Comparison of ENCODE assay signal across 29 mouse cellular contexts in genomic region chr11:26594487-26594886, GRCm38 (mm10). TPM values are rescaled to one million over a fixed set of nuclear protein-coding genes. Genes with fewer than 3 reads are reported as not detected.
DNase-seq lines count a peak whose midpoint lies in the region; ATAC-seq and TF ChIP-seq lines count a peak whose summit lies in the region.
"Had no signal": no experiment of that assay in that cellular context is flagged by ENCODE, and none has a peak within 500 bp of the region (broad histone marks: within the 10 kb centered on the region; RNA-seq: fewer than 3 reads in every experiment).

No protein-coding gene starts in this region.

- H3K4me3 ChIP-seq in MEL (ENCODE audit: control insufficient read depth in 1 of 2, insufficient read depth in 1 of 2, low read depth in 2 of 2, low read length in 2 of 2) (peak overlapping the region in 1 of 2 experiments; percentile 19; a peak in 2 of 4 replicates), macrophage (ENCODE audit: inconsistent target) (no peak overlapping the region)
- no peak overlapping the region for H3K4me3 ChIP-seq in liver, embryonic 12.5 days

- H3K36me3 ChIP-seq in MEL (ENCODE audit: control insufficient read depth in 1 of 2, insufficient read depth in 2 of 2, low read length in 2 of 2) (peaks cover 0 to 36% of the 10 kb centered on the region in 2 experiments; a peak in 2 of 4 replicates), macrophage (ENCODE audit: inconsistent target) (peaks cover 7% of the 10 kb centered on the region; the same call in 1 of the 2 replicates)
- peaks cover 15% of the 10 kb centered on the region for H3K36me3 ChIP-seq in liver, embryonic 12.5 days
- H3K36me3 ChIP-seq: forebrain, embryonic 10.5 days; heart, embryonic 15.5 days; hindbrain, embryonic 13.5 days; limb, embryonic 10.5 days; neural tube, embryonic 12.5 days; stomach, embryonic 15.5 days had no signal

- H3K27me3 ChIP-seq in MEL (ENCODE audit: control insufficient read depth in 1 of 2, insufficient read depth in 2 of 2, low read length in 2 of 2) = no peaks in the 10 kb centered on the region
- no peaks in the 10 kb centered on the region for H3K27me3 ChIP-seq in liver, embryonic 12.5 days (replicated peaks)
- H3K27me3 ChIP-seq: heart, embryonic 15.5 days; hindbrain, embryonic 13.5 days; megakaryocyte, embryonic 14.5 days; neural tube, embryonic 12.5 days; stomach, embryonic 15.5 days had no signal

- peak overlapping the region; percentile 37 for H3K4me2 ChIP-seq in liver, embryonic 12.5 days

- ATAC-seq in liver, embryonic 12.5 days = no peak

- H3K9ac ChIP-seq in MEL (ENCODE audit: control insufficient read depth, low read depth, low read length, poor library complexity, severe bottlenecking) = peak overlapping the region; percentile 79
- no peak overlapping the region for H3K9ac ChIP-seq in liver, embryonic 12.5 days
- H3K9ac ChIP-seq: neural tube, embryonic 12.5 days had no signal

- H3K4me1 ChIP-seq in MEL (ENCODE audit: control insufficient read depth in 1 of 2, insufficient read depth in 2 of 2, low read length in 2 of 2) = peaks cover 22 to 25% of the 10 kb centered on the region in 2 experiments
- H3K4me1 ChIP-seq in liver, embryonic 12.5 days = peaks cover 52% of the 10 kb centered on the region

- DNase-seq in MEL (ENCODE audit: low read depth, low spot score) = peak; percentile 75
- DNase-seq in c-Kit-positive CD71-positive TER-119-negative erythroid progenitor cells, embryonic 14.5 days (ENCODE audit: low read depth) = peak; percentile 40
- no peak for DNase-seq in spleen, adult 18-20 months
- no peak for DNase-seq in lung, postnatal 36 days
- no peak for DNase-seq in gastrocnemius, adult 8-10 months (ENCODE audit: low spot score in 2 of 2)
- no peak for DNase-seq in spleen, adult 12 weeks (ENCODE audit: low spot score)
- DNase-seq: adrenal gland, postnatal 36 days; cerebellum, adult 2 months; gastrocnemius, adult 2 months; heart, postnatal 36 days; kidney, adult 18-20 months; midbrain, embryonic 14.5 days; right cerebral cortex, postnatal 14 days; thymus, postnatal 25 days had no signal

- no peak for TF ChIP-seq CTCF in MEL (IDR thresholded peaks at IDR 0.05 in 2 of 3, conservative IDR thresholded peaks at IDR 0.05 in 1 of 3; ENCODE audit: control insufficient read depth in 1 of 3, insufficient read depth in 1 of 3, low read depth in 2 of 3, low read length in 3 of 3, poor library complexity in 1 of 3, severe bottlenecking in 1 of 3)

- peaks cover 11% of the 10 kb centered on the region for H3K79me2 ChIP-seq in MEL (ENCODE audit: control insufficient read depth, insufficient read depth, low read length, poor library complexity)
- H3K79me2 ChIP-seq in macrophage (ENCODE audit: inconsistent target) = peaks cover 36% of the 10 kb centered on the region

- peak; percentile 74 to 77 for TF ChIP-seq EP300 in MEL (IDR thresholded peaks at IDR 0.05; ENCODE audit: low read depth in 1 of 2, low read length in 2 of 2)

- H3K27ac ChIP-seq in MEL (ENCODE audit: control insufficient read depth, low read depth, low read length) (peak overlapping the region; percentile 66), macrophage (peak overlapping the region; percentile 71)
- H3K27ac ChIP-seq in liver, embryonic 12.5 days = peak overlapping the region; percentile 80
- H3K27ac ChIP-seq: hindbrain, embryonic 13.5 days; neural tube, embryonic 12.5 days had no signal

- TF ChIP-seq POLR2A in MEL (IDR thresholded peaks at IDR 0.05; ENCODE audit: control insufficient read depth in 1 of 2, insufficient read depth in 1 of 2, low read depth in 1 of 2, low read length in 2 of 2, poor library complexity in 1 of 2) = no peak

- TF ChIP-seq RAD21 in MEL (IDR thresholded peaks at IDR 0.05; ENCODE audit: low read depth, low read length) = no peak

- WGBS in liver, embryonic 12.5 days (ENCODE audit: insufficient replicate concordance) = 25% methylated on average over 1 of the region's 1 CpGs
- 80% methylated on average over 1 of the region's 1 CpGs for WGBS in macrophage (ENCODE audit: missing documents)

- no peaks in the 10 kb centered on the region for H3K9me3 ChIP-seq in MEL (replicated peaks; ENCODE audit: insufficient read depth, low read length)
- no peaks in the 10 kb centered on the region for H3K9me3 ChIP-seq in liver, embryonic 12.5 days (replicated peaks)
- H3K9me3 ChIP-seq: forebrain, embryonic 10.5 days; heart, embryonic 15.5 days; hindbrain, embryonic 13.5 days; limb, embryonic 10.5 days; megakaryocyte, embryonic 14.5 days; neural tube, embryonic 12.5 days; stomach, embryonic 15.5 days had no signal

TF ChIP-seq in MEL, 35 proteins besides CTCF, POLR2A, EP300 and RAD21:
- TF ChIP-seq UBTF (IDR thresholded peaks at IDR 0.05; ENCODE audit: borderline replicate concordance, insufficient read depth, low read depth, low read length) (no peak), ETS1 (IDR thresholded peaks at IDR 0.05; ENCODE audit: low read depth, low read length) (peak; percentile 60), CHD2 (IDR thresholded peaks at IDR 0.05; ENCODE audit: low read length) (no peak), MAFK (IDR thresholded peaks at IDR 0.05; ENCODE audit: borderline replicate concordance, low read depth, low read length) (no peak), GATA1 (IDR thresholded peaks at IDR 0.05; ENCODE audit: low read depth, low read length) (peak; percentile 67), NRF1 (IDR thresholded peaks at IDR 0.05; ENCODE audit: insufficient read depth, low read depth, low read length, poor library complexity, severe bottlenecking) (no peak), POLR2AphosphoS2 (IDR thresholded peaks at IDR 0.05; ENCODE audit: low read length) (no peak), TAL1 (IDR thresholded peaks at IDR 0.05; ENCODE audit: low read length) (peak; percentile 18; the same call in 1 of the 2 replicates), ZNF384 (IDR thresholded peaks at IDR 0.05; ENCODE audit: low read depth, low read length) (peak; percentile 59), MAZ (IDR thresholded peaks at IDR 0.05; ENCODE audit: low read depth, low read length) (no peak), ZMIZ1 (IDR thresholded peaks at IDR 0.05; ENCODE audit: low read depth, low read length) (no peak), USF2 (IDR thresholded peaks at IDR 0.05; ENCODE audit: borderline replicate concordance in 1 of 2, insufficient read depth in 1 of 2, low read depth in 1 of 2, low read length in 2 of 2) (no peak), MXI1 (IDR thresholded peaks at IDR 0.05; ENCODE audit: low read depth, low read length) (peak; percentile 59; the same call in 1 of the 2 replicates), USF1 (IDR thresholded peaks at IDR 0.05; ENCODE audit: low read depth, low read length) (peak; percentile 56), MEF2A (IDR thresholded peaks at IDR 0.05; ENCODE audit: extremely low read depth, insufficient replicate concordance, low read depth, low read length, poor library complexity, severe bottlenecking) (no peak), MYC (IDR thresholded peaks at IDR 0.05; ENCODE audit: low read depth, low read length) (0 out of 2 replicates have a peak, but pooled peaks have one; percentile 53), SIN3A (IDR thresholded peaks at IDR 0.05; ENCODE audit: low read length) (peak; percentile 12; the same call in 1 of the 2 replicates), TCF12 (IDR thresholded peaks at IDR 0.05; ENCODE audit: low read depth, low read length) (peak; percentile 58; the same call in 1 of the 2 replicates), TBP (IDR thresholded peaks at IDR 0.05; ENCODE audit: low read depth, low read length) (peak; percentile 70), MYB (IDR thresholded peaks at IDR 0.05; ENCODE audit: low read depth, low read length) (no peak), MAX (IDR thresholded peaks at IDR 0.05; ENCODE audit: low read length) (0 out of 2 replicates have a peak, but pooled peaks have one; percentile 20), GABPA (IDR thresholded peaks at IDR 0.05; ENCODE audit: low read depth, low read length) (peak; percentile 38; the same call in 1 of the 2 replicates), RCOR1 (IDR thresholded peaks at IDR 0.05; ENCODE audit: low read depth, low read length) (peak; percentile 68)

RNA-seq across cellular contexts. Expression of gene Vrk2, which starts 0.7 kb away (rescaled TPM):
- 19.6 and 21.2 TPM in 2 replicates for total RNA-seq in MEL (2012; rRNA removed)
- polyA plus RNA-seq in MEL (2012; ENCODE audit: insufficient read depth in 1 of 2, insufficient read length in 2 of 2, low read depth in 1 of 2, low replicate concordance in 2 of 2, missing spikeins in 1 of 2) (10 to 100 TPM in 1 of 2 experiments, not detected in 1; 20.6 TPM), macrophage (2018) (27.1 to 39.5 TPM (median 36.6 TPM) in 3 replicates)
- 26.5 and 26.7 TPM in 2 replicates for polyA plus RNA-seq in liver, embryonic 12.5 days (2016; fragmentation: Nextera tagmentation; extraction: Ambion mirVana)
- total RNA-seq in macrophage (2018; cell fraction: chromatin; rRNA removed) = 100 to 1,000 TPM in 17 of 26 experiments, 10 to 100 TPM in 9; 44.0 to 281 (median 129) TPM
- 10 to 100 TPM; 18.3 to 75.9 (median 41.5) TPM for total RNA-seq in macrophage (2018; cell fraction: cytosol; rRNA removed)
- total RNA-seq in macrophage (2018; cell fraction: nucleus; rRNA removed) = 100 to 1,000 TPM in 10 of 26 experiments, 10 to 100 TPM in 16; 26.2 to 133 (median 84.9) TPM
- total RNA-seq in gastrocnemius, adult 8-10 months (2022) = 1 to 10 TPM; 3.6 to 7.0 (median 6.4) TPM

RNA-seq across cellular contexts. Expression of gene Gm6899, which starts 1.4 kb away (rescaled TPM):
- not detected in 2 replicates for total RNA-seq in MEL (2012; rRNA removed)
- polyA plus RNA-seq in MEL (2012; ENCODE audit: insufficient read depth in 1 of 2, insufficient read length in 2 of 2, low read depth in 1 of 2, low replicate concordance in 2 of 2, missing spikeins in 1 of 2) (not detected), macrophage (2018) (not detected in 3 replicates)
- polyA plus RNA-seq in liver, embryonic 12.5 days (2016; fragmentation: Nextera tagmentation; extraction: Ambion mirVana) = 0.25 TPM in 1 of 2 replicates, not detected in the other
- 1 to 10 TPM in 1 of 26 experiments, not detected in 25; 1.0 TPM for total RNA-seq in macrophage (2018; cell fraction: chromatin; rRNA removed)
- total RNA-seq in macrophage (2018; cell fraction: cytosol; rRNA removed) = not detected
- total RNA-seq in macrophage (2018; cell fraction: nucleus; rRNA removed) = 1 to 10 TPM in 3 of 26 experiments, under 1 TPM in 1, not detected in 22; 0.92 to 2.5 (median 1.3) TPM
- not detected for total RNA-seq in gastrocnemius, adult 8-10 months (2022)
- total RNA-seq: adrenal gland, postnatal 36 days; gastrocnemius, adult 2 months; heart, postnatal 36 days; layer of hippocampus, postnatal 14 days; liver, adult 2 months had no signal
- polyA plus RNA-seq: cerebellum, adult 2 months; embryonic facial prominence, embryonic 14.5 days; forebrain, embryonic 10.5 days; forebrain, embryonic 16.5 days; gonadal fat pad, adult 2 months; heart, embryonic 15.5 days; hindbrain, embryonic 13.5 days; inflammation-experienced regulatory T-cells, adult 6 months; limb, embryonic 10.5 days; liver, adult 2 months; midbrain, embryonic 14.5 days; neural tube, embryonic 12.5 days; stomach, embryonic 15.5 days had no signal

Comparison
In these comparisons a context has a peak if more than half of its experiments do, and no peak if none do; other contexts are left out.
1. DNase-seq: peak in MEL (single experiment) and c-Kit-positive CD71-positive TER-119-negative erythroid progenitor cells, embryonic 14.5 days (single experiment); none in spleen, adult 18-20 months (0 of 2), lung, postnatal 36 days (single experiment), gastrocnemius, adult 8-10 months (0 of 2) and spleen, adult 12 weeks (single experiment).
2. Peak in every context shown above with its lines, with median percentiles within 50 percentile points of each other: H3K27ac ChIP-seq.